Mouse (Mus musculus): Measurements from ENCODE around the gene Erc2.

The Erc2 gene

GRCm38 (mm10) chr14:28399897-28400296 is 777.7 kb downstream of the Erc2 start:
- no peak for DNase-seq

DNA sequence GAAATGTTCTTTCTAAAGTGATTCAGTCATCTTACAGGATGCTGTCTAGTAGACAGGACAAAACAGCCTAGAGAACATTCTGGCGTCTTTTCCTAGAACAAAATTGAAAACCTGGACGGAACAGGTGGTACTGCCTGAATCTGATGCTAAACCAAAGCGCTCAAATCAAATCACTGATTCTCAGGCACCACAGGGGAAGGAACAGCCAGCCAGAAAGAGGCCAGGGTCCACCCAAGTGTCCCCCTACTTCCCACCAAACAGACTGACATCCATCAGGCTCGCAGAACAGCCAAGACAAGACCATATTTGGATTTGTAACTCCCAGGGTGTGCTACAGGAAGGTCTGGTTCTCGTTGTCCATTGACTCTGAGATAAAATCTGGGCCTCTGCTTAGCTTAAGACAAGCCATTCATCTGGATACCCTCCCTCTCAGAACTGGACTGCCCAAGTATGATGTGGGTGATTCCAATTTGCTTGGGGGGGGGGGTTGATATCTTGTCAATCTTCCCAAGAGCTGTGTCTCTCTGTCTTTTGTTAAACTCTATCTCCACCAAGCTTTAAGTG is 783.1 kb downstream of the Erc2 start:
- no peak for DNase-seq

GRCm38 (mm10) chr14:28409390-28409789 is 787.2 kb downstream of the Erc2 start:
- peak; percentile 1 for DNase-seq

DNA sequence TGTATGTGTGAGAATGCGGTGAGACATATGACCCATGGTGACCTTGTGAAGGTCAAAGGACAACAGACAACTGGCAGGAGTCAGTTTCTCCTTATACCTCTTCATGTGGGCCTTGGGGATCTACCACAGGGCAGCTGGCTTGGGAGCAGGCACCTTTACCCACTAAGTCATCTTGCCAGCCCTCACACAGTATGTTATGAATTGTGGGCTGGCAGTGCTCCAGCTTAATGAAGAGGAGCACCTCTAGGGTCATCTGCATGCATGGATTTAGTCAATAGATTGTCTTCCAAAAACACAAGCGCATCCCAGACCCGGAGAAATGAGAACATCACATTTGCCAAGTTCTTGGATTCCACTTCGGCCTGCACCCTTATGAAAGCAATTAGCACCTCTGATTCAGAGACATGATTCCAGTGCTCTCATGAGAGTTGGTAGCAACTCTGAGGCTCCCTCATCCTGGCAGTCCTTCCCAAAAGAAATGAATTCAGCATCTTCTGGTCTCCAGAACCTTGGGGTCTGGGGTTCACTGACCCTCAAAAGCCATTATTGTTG is 787.6 kb downstream of the Erc2 start:
- peak; percentile 5 for DNase-seq

- peak; percentile 17 for DNase-seq
Observed at GRCm38 (mm10) chr14:28410789-28411225, 788.6 kb downstream of the Erc2 start.

GRCm38 (mm10) chr14:28412252-28412995 is 790.2 kb downstream of the Erc2 start:
- peak; percentile 19 for DNase-seq

- peak; percentile 2 for DNase-seq
Observed at GRCm38 (mm10) chr14:28413516-28413915, 791.3 kb downstream of the Erc2 start.

GRCm38 (mm10) chr14:28417019-28417418 is 794.8 kb downstream of the Erc2 start:
- DNase-seq, result peak; percentile 34

DNA sequence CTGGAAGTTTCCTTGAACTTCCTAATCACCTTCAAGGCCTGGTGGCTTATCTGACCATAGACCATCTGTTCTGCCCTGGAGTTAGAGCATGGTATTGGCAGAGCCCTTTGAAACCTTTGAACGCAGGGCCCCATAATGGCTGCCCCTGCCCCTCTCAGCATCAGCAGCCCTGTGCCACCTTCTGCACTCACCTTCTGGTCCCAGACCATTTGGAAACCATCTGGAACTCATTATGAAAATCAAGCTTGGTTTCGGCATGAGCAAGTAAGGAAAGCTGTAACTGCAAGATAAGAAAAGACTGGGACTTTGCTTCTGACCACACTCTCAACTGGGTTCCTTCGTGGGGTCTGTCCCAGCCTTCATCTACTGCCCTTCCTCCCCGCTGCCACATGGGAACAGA is 796.3 kb downstream of the Erc2 start:
- no peak for DNase-seq

- no peak for DNase-seq
Observed at GRCm38 (mm10) chr14:28419188-28419587, 797.0 kb downstream of the Erc2 start.

GRCm38 (mm10) chr14:28420596-28420995 is 798.4 kb downstream of the Erc2 start:
- DNase-seq, result no peak

- DNase-seq, result no peak
Observed at GRCm38 (mm10) chr14:28426610-28427009, 804.4 kb downstream of the Erc2 start.

GRCm38 (mm10) chr14:28431703-28432309 is 809.6 kb downstream of the Erc2 start:
- DNase-seq, result no peak

DNA sequence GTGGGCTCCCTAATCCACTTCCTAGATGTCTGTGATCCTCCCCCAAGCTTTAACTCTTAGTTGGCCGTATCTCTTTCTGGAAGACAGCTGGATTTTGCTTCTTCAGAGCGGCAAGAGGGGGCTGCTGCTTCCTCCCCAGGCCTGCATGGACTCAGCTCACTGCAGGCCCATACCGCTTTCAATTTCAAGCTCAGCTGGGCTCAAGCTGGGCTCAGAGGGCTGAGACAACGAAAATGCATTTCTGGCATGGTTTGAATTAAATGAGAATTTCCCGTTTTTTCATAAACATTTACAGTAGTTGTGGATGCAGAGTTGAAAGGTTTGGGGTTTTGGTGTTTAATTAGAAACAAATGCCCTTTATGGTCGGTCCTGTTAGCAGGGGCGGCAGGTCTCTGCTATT is 812.8 kb downstream of the Erc2 start:
- DNase-seq, result no peak

DNA sequence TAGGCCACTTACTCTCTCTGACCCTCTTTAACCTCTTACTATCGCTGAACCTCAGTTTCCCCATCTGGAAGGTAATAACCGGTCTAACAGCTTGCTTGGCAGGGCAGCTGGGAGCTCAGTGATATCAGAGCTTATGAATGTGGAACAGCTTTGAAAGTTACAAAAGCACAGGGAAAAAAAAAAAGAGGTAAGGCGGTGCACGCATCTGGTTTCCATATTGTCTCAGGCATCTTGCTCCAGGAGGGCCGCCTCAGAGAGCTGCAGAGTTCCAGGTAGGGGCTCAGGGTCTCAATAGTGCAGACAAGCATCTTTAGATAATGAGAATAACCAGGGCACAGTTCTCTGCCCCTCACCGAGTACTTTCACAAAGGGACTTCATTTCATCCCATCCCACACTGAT is 816.9 kb downstream of the Erc2 start:
- DNase-seq, result no peak

GRCm38 (mm10) chr14:28441240-28441967 is 819.2 kb downstream of the Erc2 start:
- peak; percentile 64 for DNase-seq

GRCm38 (mm10) chr14:28443254-28443944 is 821.2 kb downstream of the Erc2 start:
- DNase-seq, result no peak

- DNase-seq, result peak; percentile 59
Observed at GRCm38 (mm10) chr14:28445737-28446136, 823.5 kb downstream of the Erc2 start.

GRCm38 (mm10) chr14:28451771-28452170 is 829.5 kb downstream of the Erc2 start:
- DNase-seq, result no peak

DNA sequence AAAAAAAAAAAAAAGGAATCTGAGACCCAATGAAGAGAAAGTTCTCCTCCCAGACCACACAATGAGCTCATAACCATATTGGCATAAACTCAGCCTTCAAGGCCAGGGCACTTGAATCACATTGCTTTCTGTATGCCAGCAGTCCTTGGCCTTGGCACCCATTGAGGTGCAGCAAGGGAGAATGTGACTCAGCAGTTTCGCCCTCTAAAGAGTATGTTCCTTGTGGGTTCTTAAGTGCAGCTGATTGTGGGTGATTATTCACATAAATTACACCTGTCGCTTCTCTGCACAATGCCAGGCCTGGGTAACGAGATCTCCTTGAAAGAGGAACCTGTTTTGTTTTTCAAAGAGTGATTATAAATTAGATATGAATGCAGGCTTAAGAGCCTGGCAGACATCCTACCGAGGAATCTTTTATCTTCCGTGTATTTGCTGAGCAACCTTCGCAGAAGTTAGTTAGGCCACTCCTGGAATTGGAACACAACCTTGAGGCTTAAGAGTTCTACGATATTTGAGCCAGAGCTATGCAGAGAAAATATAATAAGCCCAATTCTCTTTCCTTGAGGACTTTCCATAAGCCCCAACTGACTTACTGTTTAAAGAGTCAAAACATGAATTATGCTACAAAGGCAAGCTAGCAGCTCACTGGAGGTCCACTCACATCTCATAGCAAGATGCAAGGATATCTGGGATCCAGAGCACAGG is 834.3 kb downstream of the Erc2 start:
- DNase-seq, result no peak

DNA sequence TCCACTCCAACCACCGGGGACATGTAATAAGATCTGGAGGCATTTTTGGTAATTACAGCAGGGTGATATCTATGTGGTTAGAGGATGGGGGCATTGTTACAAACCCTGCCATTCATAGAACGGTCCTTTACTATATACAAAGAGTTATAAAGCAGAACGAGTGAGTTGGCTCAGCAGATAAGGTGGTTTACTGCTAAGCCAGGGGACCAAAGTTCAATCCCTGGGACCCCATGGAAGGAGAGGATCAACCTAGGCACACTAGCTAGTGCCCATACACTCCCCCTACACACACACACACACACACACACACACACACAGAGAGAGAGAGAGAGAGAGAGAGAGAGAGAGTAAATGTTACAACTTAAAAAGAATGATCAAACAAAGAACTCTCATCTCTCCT is 835.2 kb downstream of the Erc2 start:
- DNase-seq, result no peak

- no peak for DNase-seq
Observed at GRCm38 (mm10) chr14:28467956-28468355, 845.7 kb downstream of the Erc2 start.
